Mouse (Mus musculus) bone marrow macrophage, adult 2 months (primary cell): ENCODE results near the gene Actg2. TPM values are rescaled to one million over a fixed set of nuclear protein-coding genes. Genes with fewer than 3 reads are reported as not detected.
A peak's percentile ranks its signal among the peaks of the same experiment; 100 is the strongest.

Source experiments
- H3K27ac ChIP-seq: 2 replicates; pipeline ENCODE4 v1.5.1; 2012; ENCODE audit warnings: low read depth, low read length; ENCODE audit not compliant: insufficient read depth
- H3K4me1 ChIP-seq: 2 replicates; pipeline ENCODE4 v1.6.1; 2012; ENCODE audit warnings: low read length; ENCODE audit not compliant: control insufficient read depth, insufficient read depth
- H3K4me3 ChIP-seq: 2 replicates; pipeline ENCODE4 v1.5.1; 2012; ENCODE audit warnings: mild to moderate bottlenecking, low read length, moderate library complexity; ENCODE audit not compliant: insufficient read depth
- CTCF ChIP-seq: IDR thresholded peaks from 2 replicates; pipeline ENCODE4 v1.5.1; 2012; ENCODE audit warnings: low read depth, mild to moderate bottlenecking, low read length, moderate library complexity
- POLR2A ChIP-seq: IDR thresholded peaks from 2 replicates; pipeline ENCODE4 v1.6.1; 2012; ENCODE audit warnings: mild to moderate bottlenecking, low read depth, low read length, borderline replicate concordance
- polyA plus RNA-seq: library from polyadenylated mRNA; stranded (reverse); fragments of >200 nt; gene quantifications from 2 replicates; pipeline ENCODE4 v1.2.4, GENCODE M21; 2012; ENCODE audit not compliant: missing spikeins, insufficient read depth, insufficient read length

Actg2 gene
- polyA plus RNA-seq, 1 experiment = 4.7 TPM

- H3K4me1 ChIP-seq = peaks cover 36% of the 10 kb centered on the region
- TF ChIP-seq POLR2A = no peak
- no peak for TF ChIP-seq CTCF
- H3K4me3 ChIP-seq = peak overlapping the region; percentile 17; the same call in 1 of the 2 replicates
- peak overlapping the region; percentile 96 for H3K27ac ChIP-seq
These were observed 34.3 kb downstream of the Actg2 start for GRCm38 (mm10) chr6:83501524-83502310.

DNA sequence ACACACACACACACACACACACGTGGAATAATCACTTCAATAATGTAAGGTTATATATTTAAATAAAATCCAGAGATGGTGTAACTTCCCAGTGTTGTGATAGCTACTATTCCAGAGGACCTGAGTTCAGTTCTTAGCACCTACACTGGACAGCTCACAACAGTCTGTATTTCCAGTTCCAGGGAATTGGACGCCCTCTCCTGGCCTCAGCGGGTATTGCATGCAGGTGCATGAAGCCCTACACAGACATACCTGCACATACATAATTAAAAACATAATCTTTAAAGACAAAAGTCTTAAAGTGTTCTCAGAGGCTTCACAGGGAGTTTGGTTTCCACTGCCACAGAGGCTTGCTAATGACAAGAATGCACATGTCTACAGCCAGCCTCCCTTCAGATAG lies 35.6 kb downstream of the Actg2 start:
- no peak overlapping the region for H3K27ac ChIP-seq
- H3K4me3 ChIP-seq = no peak overlapping the region
- H3K4me1 ChIP-seq = peaks cover 40% of the 10 kb centered on the region
- TF ChIP-seq POLR2A = no peak
- peak; percentile 67 for TF ChIP-seq CTCF

DNA sequence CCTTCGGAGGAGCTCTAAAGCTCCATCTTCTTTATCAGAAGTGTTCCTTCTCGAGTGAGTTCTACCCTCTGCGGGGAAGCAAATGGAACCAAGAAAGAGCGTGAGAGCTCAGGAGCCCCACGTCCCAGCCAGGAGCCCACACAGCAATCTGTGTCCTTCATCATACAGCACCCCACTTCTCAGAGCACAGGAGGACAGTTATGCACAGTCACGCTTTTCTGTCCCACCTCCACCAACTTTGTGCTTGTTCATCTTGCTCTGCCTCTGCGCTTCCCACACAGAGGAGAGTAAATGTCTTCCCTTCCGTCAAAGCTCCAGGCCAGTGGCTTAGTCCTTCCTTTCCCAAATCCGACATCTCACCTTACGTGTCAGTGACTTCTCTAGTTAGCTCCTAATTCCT lies 37.0 kb downstream of the Actg2 start:
- H3K4me1 ChIP-seq = peaks cover 32% of the 10 kb centered on the region
- H3K4me3 ChIP-seq = no peak overlapping the region
- no peak for TF ChIP-seq POLR2A
- no peak for TF ChIP-seq CTCF
- no peak overlapping the region for H3K27ac ChIP-seq

GRCm38 (mm10) chr6:83496753-83497710 lies 39.0 kb downstream of the Actg2 start:
- no peak for TF ChIP-seq POLR2A
- TF ChIP-seq CTCF = no peak
- Histone ChIP-seq H3K4me1 (peaks cover 18% of the 10 kb centered on the region), H3K27ac (no peak overlapping the region), H3K4me3 (no peak overlapping the region)

- Histone ChIP-seq H3K4me1 (peaks cover 10% of the 10 kb centered on the region), H3K4me3 (no peak overlapping the region), H3K27ac (no peak overlapping the region)
- TF ChIP-seq POLR2A = no peak
- TF ChIP-seq CTCF = no peak
These were observed 39.9 kb downstream of the Actg2 start for GRCm38 (mm10) chr6:83496009-83496752.

- no peak overlapping the region for H3K27ac ChIP-seq
- H3K4me3 ChIP-seq = no peak overlapping the region
- peaks cover 37% of the 10 kb centered on the region for H3K4me1 ChIP-seq
- TF ChIP-seq POLR2A (no peak), CTCF (no peak)
These were observed 45.4 kb downstream of the Actg2 start for GRCm38 (mm10) chr6:83490622-83491021.

GRCm38 (mm10) chr6:83488200-83488599 lies 47.9 kb downstream of the Actg2 start:
- Histone ChIP-seq H3K4me1 (peaks cover 37% of the 10 kb centered on the region), H3K27ac (peak overlapping the region; percentile 89), H3K4me3 (no peak overlapping the region)
- no peak for TF ChIP-seq CTCF
- no peak for TF ChIP-seq POLR2A

GRCm38 (mm10) chr6:83487298-83487697 lies 48.8 kb downstream of the Actg2 start:
- Histone ChIP-seq H3K4me1 (peaks cover 43% of the 10 kb centered on the region), H3K4me3 (no peak overlapping the region), H3K27ac (0 out of 2 replicates have a peak overlapping the region, but pooled peaks have one; percentile 89)
- TF ChIP-seq POLR2A (no peak), CTCF (no peak)

- no peak overlapping the region for H3K4me3 ChIP-seq
- no peak overlapping the region for H3K27ac ChIP-seq
- peaks cover 57% of the 10 kb centered on the region for H3K4me1 ChIP-seq
- no peak for TF ChIP-seq POLR2A
- TF ChIP-seq CTCF = no peak
These were observed 50.2 kb downstream of the Actg2 start for GRCm38 (mm10) chr6:83485854-83486253.
